Mouse (Mus musculus): ENCODE measurements around the gene Fuca1. TPM values are rescaled to one million over a fixed set of nuclear protein-coding genes. Genes with fewer than 3 reads are reported as not detected.
A peak's percentile ranks its signal among the peaks of the same experiment; 100 is the strongest.
"Not testable (repeated sequence)": the region's sequence is repeated elsewhere in the genome, so short reads cannot be mapped to it uniquely, and the experiment has no call there.

Gene Fuca1
- total RNA-seq, 2 experiments from 2014 or later, result 50.9 to 56.1 TPM

DNA sequence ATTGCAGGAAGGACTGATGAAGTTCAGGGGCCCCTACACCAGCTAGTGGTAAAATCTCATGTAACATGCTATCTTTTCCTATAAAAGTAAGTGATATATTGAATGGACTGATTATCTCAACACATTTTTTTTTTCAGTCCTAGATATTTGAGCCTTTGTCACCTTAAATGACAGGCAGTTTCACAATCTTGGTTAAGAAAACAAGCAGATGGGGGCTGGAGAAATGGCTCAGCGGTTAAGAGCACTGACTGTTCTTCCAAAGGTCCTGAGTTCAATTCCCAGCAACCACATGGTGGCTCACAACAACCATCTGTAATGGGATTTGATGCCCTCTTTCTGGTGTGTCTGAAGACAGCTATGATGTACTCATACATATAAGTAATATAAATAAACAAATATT lies 1.7 kb downstream of the Fuca1 start:
- DNase-seq (ENCODE audit: low spot score in 2 of 2), result no peak

DNA sequence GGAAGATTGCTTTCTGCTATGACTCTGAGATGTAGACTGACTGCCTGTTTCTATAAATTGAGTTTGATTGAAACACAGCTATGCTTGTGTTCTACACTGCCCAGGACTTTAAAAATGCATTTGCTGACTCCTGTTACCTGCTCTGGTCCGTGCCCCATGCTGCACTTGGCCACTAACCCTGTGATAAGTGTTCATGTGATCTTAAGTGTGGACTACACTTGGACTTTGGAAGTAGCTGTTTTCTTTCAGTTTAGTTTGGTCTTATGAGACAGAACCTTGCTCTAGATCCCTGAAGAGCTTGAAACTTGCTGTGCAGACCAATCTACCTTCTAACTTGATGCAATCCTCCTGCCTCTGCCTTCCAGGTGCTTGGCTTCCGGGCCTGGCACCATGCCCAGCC lies 3.9 kb downstream of the Fuca1 start:
- no peak for DNase-seq (ENCODE audit: low spot score in 2 of 2)

- DNase-seq (ENCODE audit: low spot score in 2 of 2), result peak in 1 of 2 experiments; percentile 22
These were observed 4.8 kb downstream of the Fuca1 start for GRCm38 (mm10) chr4:135925341-135925740.

GRCm38 (mm10) chr4:135926195-135926808 lies 5.8 kb downstream of the Fuca1 start:
- DNase-seq (ENCODE audit: low spot score in 2 of 2), result no peak

GRCm38 (mm10) chr4:135926861-135927260 lies 6.3 kb downstream of the Fuca1 start:
- DNase-seq (ENCODE audit: low spot score in 2 of 2), result no peak

DNA sequence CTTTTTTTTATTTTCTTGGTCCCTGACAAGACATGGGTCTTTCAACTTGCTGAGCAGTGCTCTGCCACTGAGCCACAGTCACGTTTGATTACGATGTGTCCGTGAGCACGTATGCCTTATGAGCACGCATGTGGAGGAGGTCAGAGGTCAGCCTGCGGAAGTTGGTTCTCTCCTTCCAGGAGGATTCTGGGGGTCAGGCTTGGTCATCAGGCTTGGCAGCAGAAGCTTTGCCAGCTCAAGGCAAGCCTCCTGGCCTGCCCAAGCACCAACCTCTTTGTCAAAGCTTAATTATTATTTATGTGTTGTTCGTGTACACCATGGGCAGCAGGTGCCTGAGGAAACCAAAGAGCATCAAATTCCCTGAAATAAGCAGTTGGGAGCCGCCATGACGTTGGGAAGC lies 7.8 kb downstream of the Fuca1 start:
- no peak for DNase-seq (ENCODE audit: low spot score in 2 of 2)

GRCm38 (mm10) chr4:135929405-135929804 lies 8.9 kb downstream of the Fuca1 start:
- no peak for DNase-seq (ENCODE audit: low spot score in 2 of 2)

GRCm38 (mm10) chr4:135929828-135930227 lies 9.3 kb downstream of the Fuca1 start:
- no peak for DNase-seq (ENCODE audit: low spot score in 2 of 2)

- DNase-seq (ENCODE audit: low spot score in 2 of 2), result no peak
These were observed 9.7 kb downstream of the Fuca1 start for GRCm38 (mm10) chr4:135930239-135930638.

- no peak for DNase-seq (ENCODE audit: low spot score in 2 of 2)
These were observed 11.3 kb downstream of the Fuca1 start for GRCm38 (mm10) chr4:135931832-135932231.

GRCm38 (mm10) chr4:135934708-135935500 lies 14.4 kb downstream of the Fuca1 start:
- no peak for DNase-seq (ENCODE audit: low spot score in 2 of 2)

- DNase-seq (ENCODE audit: low spot score in 2 of 2), result no peak
These were observed 15.0 kb downstream of the Fuca1 start for GRCm38 (mm10) chr4:135935502-135935901.

DNA sequence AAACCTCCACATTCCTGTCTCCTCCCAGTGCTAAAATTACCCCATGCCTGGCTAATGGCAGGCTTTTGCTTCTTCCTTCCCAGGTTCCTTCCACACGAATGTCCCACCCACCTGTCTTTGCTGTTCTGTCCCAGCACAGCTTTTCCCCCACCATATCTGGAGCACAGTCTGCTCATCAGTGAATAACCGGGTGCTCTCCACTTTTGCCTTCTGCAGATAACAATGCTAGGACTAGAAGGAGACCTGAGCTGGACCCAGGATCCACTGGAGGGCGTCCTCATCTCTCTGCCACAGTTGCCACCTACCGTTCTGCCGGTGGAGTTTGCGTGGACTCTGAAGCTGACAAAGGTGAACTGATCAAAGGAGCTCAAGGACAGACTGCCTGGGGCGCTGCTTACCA lies 18.3 kb downstream of the Fuca1 start:
- no peak for DNase-seq (ENCODE audit: low spot score in 2 of 2)

DNA sequence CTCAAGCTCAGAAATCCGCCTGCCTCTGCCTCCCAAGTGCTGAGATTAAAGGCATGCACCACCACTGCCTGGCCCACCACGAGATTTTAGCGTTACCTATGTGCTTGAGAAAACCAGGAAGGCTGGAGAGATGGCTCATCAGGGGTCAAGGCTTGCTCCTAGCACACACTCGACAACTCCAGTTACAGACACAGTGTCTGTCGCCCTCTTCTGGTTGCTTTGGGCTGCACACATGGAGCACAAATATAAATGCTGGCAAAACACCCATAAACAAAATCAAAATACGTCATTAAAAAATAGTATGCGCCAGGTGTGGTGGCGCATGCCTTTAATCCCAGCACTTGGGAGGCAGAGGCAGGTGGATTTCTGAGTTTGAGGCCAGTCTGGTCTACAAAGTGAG lies 20.5 kb downstream of the Fuca1 start:
- not testable (repeated sequence) for DNase-seq (ENCODE audit: low spot score in 2 of 2)

DNA sequence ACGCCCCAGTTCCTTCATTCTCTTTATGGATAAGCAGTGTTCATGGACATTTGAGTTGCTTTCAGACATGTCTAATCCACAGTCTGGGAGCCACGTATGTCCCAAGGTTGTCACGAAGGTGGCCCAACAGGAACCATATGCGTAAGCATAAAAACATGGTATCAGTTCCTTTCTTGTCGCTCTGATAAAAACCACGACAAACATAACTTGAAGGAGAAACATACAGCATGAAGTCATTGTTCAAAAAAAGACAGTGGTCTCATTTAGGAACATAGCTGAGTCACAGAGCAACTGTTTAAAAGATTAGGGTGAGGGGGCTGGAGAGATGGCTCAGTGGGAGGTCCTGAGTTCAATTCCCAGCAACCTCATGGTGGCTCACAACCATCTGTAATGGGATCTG lies 21.7 kb downstream of the Fuca1 start:
- DNase-seq (ENCODE audit: low spot score in 2 of 2), result no peak

- DNase-seq (ENCODE audit: low spot score in 2 of 2), result no peak
These were observed 22.9 kb downstream of the Fuca1 start for GRCm38 (mm10) chr4:135943389-135943788.

GRCm38 (mm10) chr4:135945706-135946105 lies 25.2 kb downstream of the Fuca1 start:
- no peak for DNase-seq (ENCODE audit: low spot score in 2 of 2)

GRCm38 (mm10) chr4:135946278-135946658 lies 25.7 kb downstream of the Fuca1 start, which contains the start of gene Hmgcl:
Gene Hmgcl (plus strand): TSS chr4:135946448.
- peak; percentile 94 to 96 for DNase-seq (ENCODE audit: low spot score in 2 of 2)

DNA sequence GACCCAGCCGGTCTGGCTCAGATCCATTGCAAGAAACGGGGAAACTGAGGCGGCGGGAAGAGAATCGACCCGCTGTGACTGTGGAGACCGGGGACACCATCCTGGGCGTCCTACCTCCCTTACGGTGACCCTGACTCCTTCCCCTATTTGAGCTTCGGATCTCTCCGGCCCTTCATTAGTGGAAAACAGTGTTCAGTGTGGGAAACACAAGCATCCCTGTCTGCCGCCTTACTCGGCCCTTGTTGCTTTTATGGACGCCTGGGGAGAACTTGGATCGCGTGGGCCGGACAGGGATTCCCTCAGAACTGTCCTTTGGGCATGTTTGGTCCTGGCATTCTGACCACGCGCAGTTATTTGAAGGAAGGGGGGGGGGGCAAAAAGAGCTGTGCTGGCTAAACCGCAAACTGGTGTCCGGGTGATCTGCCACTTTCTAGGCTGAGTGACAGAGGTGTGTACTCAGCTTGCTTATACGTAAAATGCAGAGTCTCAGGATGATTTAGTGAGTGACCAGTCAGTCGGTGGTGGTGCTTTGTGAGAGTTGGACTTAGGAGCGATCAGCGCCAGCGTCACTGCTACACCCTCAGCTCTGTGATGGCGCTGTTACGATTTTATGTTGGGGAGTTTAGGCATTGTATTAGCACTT lies 26.2 kb downstream of the Fuca1 start:
- no peak for DNase-seq (ENCODE audit: low spot score in 2 of 2)

- DNase-seq (ENCODE audit: low spot score in 2 of 2), result no peak
These were observed 27.6 kb downstream of the Fuca1 start for GRCm38 (mm10) chr4:135948142-135948541.

DNA sequence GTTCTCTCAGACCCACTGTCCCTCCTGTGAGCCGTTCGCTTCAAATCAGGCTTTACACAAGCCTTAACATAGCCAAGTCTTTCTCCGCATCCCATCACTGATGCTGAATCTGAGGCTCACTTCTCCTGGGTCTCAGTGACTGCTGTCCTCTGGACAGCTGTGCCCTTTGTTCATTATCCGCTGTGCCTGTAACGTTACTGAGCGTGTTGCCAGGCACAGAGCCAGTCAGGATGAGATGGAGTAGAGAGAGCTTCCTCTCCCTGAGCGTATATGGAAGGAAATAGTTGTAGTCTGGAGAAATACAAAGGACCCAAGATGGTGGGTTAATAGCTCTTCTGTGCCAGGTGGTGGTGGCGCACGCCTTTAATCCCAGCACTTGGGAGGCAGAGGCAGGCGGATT lies 28.9 kb downstream of the Fuca1 start:
- no peak for DNase-seq (ENCODE audit: low spot score in 2 of 2)

- DNase-seq (ENCODE audit: low spot score in 2 of 2), result no peak
These were observed 29.4 kb downstream of the Fuca1 start for GRCm38 (mm10) chr4:135949911-135950310.
